Mouse (Mus musculus) ES-E14 (cell line): Measurements from ENCODE around the gene Tas2r118. TPM values are rescaled to one million over a fixed set of nuclear protein-coding genes. Genes with fewer than 3 reads are reported as not detected.

Experiments used
- DNase-seq: peaks from one replicate; pipeline ENCODE4 v3.0.0-alpha.2; 2013; ENCODE audit warnings: low read depth, low spot score
- H3K27ac ChIP-seq: 2 replicates; pipeline ENCODE4 v1.5.1; 2012; ENCODE audit warnings: low read depth, mild to moderate bottlenecking, low read length, moderate library complexity, mixed read lengths; ENCODE audit not compliant: poor library complexity, insufficient read depth, severe bottlenecking
- H3K36me3 ChIP-seq: 2 replicates; pipeline ENCODE4 v1.6.1; 2012; ENCODE audit warnings: mild to moderate bottlenecking, low read length, moderate library complexity, mixed read lengths; ENCODE audit not compliant: control insufficient read depth, poor library complexity, insufficient read depth, severe bottlenecking
- H3K4me1 ChIP-seq, 2 experiments: fragments of 150-350 bp in 1 of 2; sonication (generic) in 1 of 2; 2 replicates each; pipeline ENCODE4 v1.6.1; 2012; ENCODE audit warnings: low read length in 2 of 2, mild to moderate bottlenecking in 1 of 2, mixed read lengths in 1 of 2; ENCODE audit not compliant: control insufficient read depth in 2 of 2, insufficient read depth in 2 of 2, poor library complexity in 1 of 2
- H3K4me3 ChIP-seq, 2 experiments: fragments of 150-350 bp in 1 of 2; sonication (generic) in 1 of 2; 2 replicates each; pipeline ENCODE4 v1.5.1; 2012; ENCODE audit warnings: low read length in 2 of 2, low read depth in 1 of 2, mild to moderate bottlenecking in 1 of 2, mixed read lengths in 1 of 2; ENCODE audit not compliant: insufficient read depth in 1 of 2, poor library complexity in 1 of 2, severe bottlenecking in 1 of 2
- H3K9ac ChIP-seq: 2 replicates; pipeline ENCODE4 v1.6.1; 2012; ENCODE audit warnings: low read depth, mild to moderate bottlenecking, low read length, mixed read lengths; ENCODE audit not compliant: poor library complexity, insufficient read depth, severe bottlenecking
- H3K9me3 ChIP-seq: fragments of 150-350 bp; sonication (generic); 2 replicates; pipeline ENCODE4 v1.6.1; 2012; ENCODE audit warnings: low read depth, mild to moderate bottlenecking, low read length; ENCODE audit not compliant: control insufficient read depth, insufficient read depth
- CHD2 ChIP-seq: IDR thresholded peaks from 2 replicates; pipeline ENCODE4 v1.6.1; 2014; ENCODE audit warnings: mild to moderate bottlenecking, low read depth, low read length, inconsistent platforms
- HCFC1 ChIP-seq: IDR thresholded peaks from 2 replicates; pipeline ENCODE4 v1.6.1; 2012; ENCODE audit warnings: low read length, inconsistent platforms, borderline replicate concordance; ENCODE audit not compliant: insufficient read depth
- MAFK ChIP-seq: IDR thresholded peaks from 2 replicates; pipeline ENCODE4 v1.6.1; 2014; ENCODE audit warnings: mild to moderate bottlenecking, low read depth, low read length, inconsistent platforms; ENCODE audit not compliant: insufficient read depth
- ZC3H11A ChIP-seq: IDR thresholded peaks from 2 replicates; pipeline ENCODE4 v1.6.1; 2012; ENCODE audit warnings: low read depth, mild to moderate bottlenecking, inconsistent platforms, low read length, borderline replicate concordance
- ZNF384 ChIP-seq: IDR thresholded peaks from 2 replicates; pipeline ENCODE4 v1.6.1; 2012; ENCODE audit warnings: low read depth, low read length, inconsistent platforms
- in situ Hi-C, 2 experiments: fragments of 600-800 bp; cut with MboI; formaldehyde crosslinking; loops; one replicate each; pipeline ENCODE4 v1.15.1; 2025; ENCODE audit warnings: low sequenced_read_pairs in 2 of 2, inconsistent platforms in 1 of 2; ENCODE audit not compliant: unreplicated experiment in 2 of 2
- total RNA-seq: library from RNA; depleted of rRNA; stranded (reverse); fragments of 300-350 nt; gene quantifications from 2 replicates; pipeline ENCODE4 v1.2.3, GENCODE M21; 2012

The Tas2r118 gene
- total RNA-seq, 1 experiment, result not detected

- no peak overlapping the region for H3K27ac ChIP-seq
- H3K4me1 ChIP-seq, result no peaks in the 10 kb centered on the region
- no peak overlapping the region for H3K4me3 ChIP-seq
- in situ Hi-C loops, result no loop called here
- no peaks in the 10 kb centered on the region for H3K36me3 ChIP-seq
- TF ChIP-seq ZC3H11A (no peak), HCFC1 (no peak), ZNF384 (no peak), CHD2 (no peak), MAFK (no peak)
- DNase-seq, result no peak
- no peaks in the 10 kb centered on the region for H3K9me3 ChIP-seq
- H3K9ac ChIP-seq, result no peak overlapping the region
These were observed 2.9 kb downstream of the Tas2r118 start for GRCm38 (mm10) chr6:23966980-23967379.

GRCm38 (mm10) chr6:23965925-23966324 is 3.9 kb downstream of the Tas2r118 start:
- no peak for DNase-seq
- in situ Hi-C loops, result no loop called here
- H3K9me3 ChIP-seq, result no peaks in the 10 kb centered on the region

GRCm38 (mm10) chr6:23963741-23964140 is 6.1 kb downstream of the Tas2r118 start:
- no peaks in the 10 kb centered on the region for H3K4me1 ChIP-seq
- in situ Hi-C loops, result no loop called here
- H3K27ac ChIP-seq, result no peak overlapping the region
- no peak for DNase-seq
- H3K4me3 ChIP-seq, result no peak overlapping the region
- H3K9ac ChIP-seq, result no peak overlapping the region
- H3K36me3 ChIP-seq, result no peaks in the 10 kb centered on the region
- no peak for TF ChIP-seq ZNF384
- no peak for TF ChIP-seq ZC3H11A
- TF ChIP-seq MAFK, result no peak
- no peak for TF ChIP-seq HCFC1
- no peak for TF ChIP-seq CHD2
- no peaks in the 10 kb centered on the region for H3K9me3 ChIP-seq

More at GRCm38 (mm10) chr6:23965925-23966324, 3.9 kb downstream of the Tas2r118 start:
- Histone ChIP-seq H3K27ac (no peak overlapping the region), H3K9ac (no peak overlapping the region), H3K4me3 (no peak overlapping the region), H3K4me1 (no peaks in the 10 kb centered on the region), H3K36me3 (no peaks in the 10 kb centered on the region)
- TF ChIP-seq CHD2, result no peak
- no peak for TF ChIP-seq ZNF384
- TF ChIP-seq HCFC1, result no peak
- TF ChIP-seq ZC3H11A, result no peak
- no peak for TF ChIP-seq MAFK

GRCm38 (mm10) chr6:23940776-23941175 is 29.1 kb downstream of the Tas2r118 start:
- in situ Hi-C loops, result no loop called here
- TF ChIP-seq MAFK (no peak), ZNF384 (no peak), ZC3H11A (no peak), HCFC1 (no peak), CHD2 (no peak)
- no peak overlapping the region for H3K9ac ChIP-seq

More at GRCm38 (mm10) chr6:23940776-23941175, 29.1 kb downstream of the Tas2r118 start:
- no peak overlapping the region for H3K27ac ChIP-seq
- H3K4me3 ChIP-seq, result no peak overlapping the region
- no peaks in the 10 kb centered on the region for H3K36me3 ChIP-seq
- no peak for DNase-seq
- no peaks in the 10 kb centered on the region for H3K4me1 ChIP-seq
- no peaks in the 10 kb centered on the region for H3K9me3 ChIP-seq
